ENCODE assay signal across 12 mouse cellular contexts in the genomic region with DNA sequence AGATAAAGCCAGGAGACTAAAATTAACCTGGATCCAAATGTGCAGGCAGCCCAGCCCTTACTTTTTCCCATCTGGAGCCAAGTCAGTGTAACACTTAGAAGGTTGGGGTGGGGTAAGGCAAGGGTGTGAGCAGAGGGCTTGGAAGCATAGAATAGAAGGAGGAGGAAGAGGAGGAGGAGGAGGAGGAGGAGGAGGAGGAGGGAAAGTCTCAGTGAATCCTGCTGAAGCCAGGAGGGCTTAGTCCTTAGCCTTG. TPM values are rescaled to one million over a fixed set of nuclear protein-coding genes. Genes with fewer than 3 reads are reported as not detected.
DNase-seq lines count a peak whose midpoint lies in the region; ATAC-seq and TF ChIP-seq lines count a peak whose summit lies in the region.
"Had no signal": no experiment of that assay in that cellular context is flagged by ENCODE, and none has a peak within 500 bp of the region (broad histone marks: within the 10 kb centered on the region; RNA-seq: fewer than 3 reads in every experiment).

No protein-coding gene starts in this region.

- peaks cover 4% of the 10 kb centered on the region; the same call in 1 of the 2 replicates for H3K4me1 ChIP-seq in cerebellum, adult 2 months (ENCODE audit: control insufficient read depth, insufficient read depth, low read length)
- peaks cover 20% of the 10 kb centered on the region for H3K4me1 ChIP-seq in kidney, adult 2 months (ENCODE audit: control insufficient read depth, insufficient read depth, low read length)
- H3K4me1 ChIP-seq in brown adipose tissue, adult 24 weeks (ENCODE audit: control insufficient read depth, insufficient read depth, insufficient read length, low read length), result peaks cover 8% of the 10 kb centered on the region
- peaks cover 19% of the 10 kb centered on the region for H3K4me1 ChIP-seq in hindbrain, embryonic 16.5 days (ENCODE audit: control insufficient read depth, insufficient read depth, low read depth, low read length)

- H3K9me3 ChIP-seq in hindbrain, embryonic 16.5 days (ENCODE audit: control insufficient read depth, low read length), result no peaks in the 10 kb centered on the region
- H3K9me3 ChIP-seq: intestine, embryonic 15.5 days; lung, embryonic 15.5 days had no signal

- 0 out of 2 replicates have a peak overlapping the region, but pooled peaks have one; percentile 23 for H3K9ac ChIP-seq in hindbrain, embryonic 16.5 days (ENCODE audit: low read depth, low read length)
- H3K9ac ChIP-seq: intestine, embryonic 15.5 days; lung, embryonic 15.5 days had no signal

- H3K27ac ChIP-seq in cerebellum, adult 2 months (ENCODE audit: insufficient read depth, low read length), result peak overlapping the region; percentile 69; the same call in 1 of the 2 replicates
- peak overlapping the region; percentile 89 for H3K27ac ChIP-seq in kidney, adult 2 months (ENCODE audit: insufficient read depth, low read depth, low read length)
- peak overlapping the region; percentile 48 for H3K27ac ChIP-seq in brown adipose tissue, adult 24 weeks (replicated peaks; ENCODE audit: low read depth, low read length)
- no peak overlapping the region for H3K27ac ChIP-seq in hindbrain, embryonic 16.5 days (ENCODE audit: low read depth, low read length)
- H3K27ac ChIP-seq: intestine, embryonic 15.5 days; lung, embryonic 15.5 days had no signal

- H3K4me3 ChIP-seq in cerebellum, adult 2 months (replicated peaks; ENCODE audit: insufficient read depth, low read depth, low read length), result no peak overlapping the region
- peak overlapping the region; percentile 31 for H3K4me3 ChIP-seq in kidney, adult 2 months (ENCODE audit: insufficient read depth, low read depth, low read length)
- no peak overlapping the region for H3K4me3 ChIP-seq in brown adipose tissue, adult 24 weeks (ENCODE audit: insufficient read depth, low read depth, low read length)
- no peak overlapping the region for H3K4me3 ChIP-seq in hindbrain, embryonic 16.5 days (ENCODE audit: low read length)
- H3K4me3 ChIP-seq: intestine, embryonic 15.5 days; lung, embryonic 15.5 days had no signal

- no peak overlapping the region for H3K4me2 ChIP-seq in hindbrain, embryonic 16.5 days (ENCODE audit: low read length)
- H3K4me2 ChIP-seq: intestine, embryonic 15.5 days had no signal

- no peak for ATAC-seq in hindbrain, embryonic 16.5 days
- ATAC-seq: intestine, embryonic 15.5 days had no signal

- TF ChIP-seq POLR2A in cerebellum, adult 2 months (IDR thresholded peaks at IDR 0.05; ENCODE audit: borderline replicate concordance, insufficient read depth, low read length), result no peak
- TF ChIP-seq POLR2A in kidney, adult 2 months (IDR thresholded peaks at IDR 0.05; ENCODE audit: low read depth, low read length), result no peak

- DNase-seq in cerebellum, adult 2 months, result no peak
- DNase-seq in cerebellum, adult 9-10 months, result no peak
- DNase-seq in kidney, adult 2 months, result no peak
- DNase-seq in kidney, postnatal 36 days, result no peak
- no peak for DNase-seq in retina, postnatal 1 day
- no peak for DNase-seq in thymus, postnatal 14 days
- DNase-seq: layer of hippocampus, postnatal 36 days; thymus, postnatal 25 days had no signal

- H3K36me3 ChIP-seq in kidney, adult 2 months (ENCODE audit: control insufficient read depth, insufficient read depth, low read length), result no peaks in the 10 kb centered on the region
- H3K36me3 ChIP-seq in hindbrain, embryonic 16.5 days (ENCODE audit: control insufficient read depth, insufficient read depth, low read length), result no peaks in the 10 kb centered on the region

- TF ChIP-seq CTCF in cerebellum, adult 2 months (IDR thresholded peaks at IDR 0.05; ENCODE audit: borderline replicate concordance, insufficient read depth, low read depth, low read length), result no peak
- no peak for TF ChIP-seq CTCF in kidney, adult 2 months (conservative IDR thresholded peaks at IDR 0.05; ENCODE audit: insufficient read depth, insufficient read length, low read depth, low read length)

- no peaks in the 10 kb centered on the region for H3K27me3 ChIP-seq in cerebellum, adult 2 months (ENCODE audit: control insufficient read depth, insufficient read depth, low read length)
- H3K27me3 ChIP-seq in kidney, adult 2 months (replicated peaks; ENCODE audit: control insufficient read depth, insufficient read depth, low read length), result no peaks in the 10 kb centered on the region
- peaks cover 3% of the 10 kb centered on the region; the same call in 1 of the 2 replicates for H3K27me3 ChIP-seq in hindbrain, embryonic 16.5 days (replicated peaks; ENCODE audit: control insufficient read depth, insufficient read depth, low read length)

RNA-seq across cellular contexts. Expression of gene Car14, which starts 2.2 kb away (rescaled TPM):
- 49.8 and 63.2 TPM in 2 replicates for polyA plus RNA-seq in cerebellum, adult 2 months (2012; rRNA removed)
- 206 TPM in 2 replicates for polyA plus RNA-seq in kidney, adult 2 months (2012; rRNA removed)
- polyA plus RNA-seq in brown adipose tissue, adult 24 weeks (2012; ENCODE audit: insufficient read depth, insufficient read length, missing spikeins), result 15.5 and 24.4 TPM in 2 replicates
- polyA plus RNA-seq in hindbrain, embryonic 16.5 days (2015; fragmentation: Nextera tagmentation; extraction: Ambion mirVana), result 16.1 and 16.9 TPM in 2 replicates

RNA-seq across cellular contexts. Expression of gene Aph1a, which starts 8.5 kb away (rescaled TPM):
- 78.1 and 80.3 TPM in 2 replicates for polyA plus RNA-seq in cerebellum, adult 2 months (2012; rRNA removed)
- polyA plus RNA-seq in kidney, adult 2 months (2012; rRNA removed), result 177 and 182 TPM in 2 replicates
- 75.1 and 82.8 TPM in 2 replicates for polyA plus RNA-seq in brown adipose tissue, adult 24 weeks (2012; ENCODE audit: insufficient read depth, insufficient read length, missing spikeins)
- 30.1 and 31.8 TPM in 2 replicates for polyA plus RNA-seq in hindbrain, embryonic 16.5 days (2015; fragmentation: Nextera tagmentation; extraction: Ambion mirVana)

RNA-seq across cellular contexts. Expression of gene BC028528, which starts 10.5 kb away (rescaled TPM):
- polyA plus RNA-seq in cerebellum, adult 2 months (2012; rRNA removed), result 9.0 and 9.3 TPM in 2 replicates
- 5.7 and 8.1 TPM in 2 replicates for polyA plus RNA-seq in kidney, adult 2 months (2012; rRNA removed)
- polyA plus RNA-seq in brown adipose tissue, adult 24 weeks (2012; ENCODE audit: insufficient read depth, insufficient read length, missing spikeins), result 71.8 and 150 TPM in 2 replicates
- 17.2 and 21.4 TPM in 2 replicates for polyA plus RNA-seq in hindbrain, embryonic 16.5 days (2015; fragmentation: Nextera tagmentation; extraction: Ambion mirVana)

RNA-seq across cellular contexts. Expression of gene Ciart, which starts 20.2 kb away (rescaled TPM):
- polyA plus RNA-seq in cerebellum, adult 2 months (2012; rRNA removed), result 48.4 and 48.7 TPM in 2 replicates
- polyA plus RNA-seq in kidney, adult 2 months (2012; rRNA removed), result 5.1 and 6.0 TPM in 2 replicates
- polyA plus RNA-seq in brown adipose tissue, adult 24 weeks (2012; ENCODE audit: insufficient read depth, insufficient read length, missing spikeins), result 1.5 and 3.4 TPM in 2 replicates
- 5.1 and 6.1 TPM in 2 replicates for polyA plus RNA-seq in hindbrain, embryonic 16.5 days (2015; fragmentation: Nextera tagmentation; extraction: Ambion mirVana)

RNA-seq across cellular contexts. Expression of gene Anp32e, which starts 26.7 kb away (rescaled TPM):
- polyA plus RNA-seq in cerebellum, adult 2 months (2012; rRNA removed), result 65.1 and 70.4 TPM in 2 replicates
- polyA plus RNA-seq in kidney, adult 2 months (2012; rRNA removed), result 13.0 and 18.5 TPM in 2 replicates
- polyA plus RNA-seq in brown adipose tissue, adult 24 weeks (2012; ENCODE audit: insufficient read depth, insufficient read length, missing spikeins), result 78.5 and 88.8 TPM in 2 replicates
- polyA plus RNA-seq in hindbrain, embryonic 16.5 days (2015; fragmentation: Nextera tagmentation; extraction: Ambion mirVana), result 110 and 118 TPM in 2 replicates
